Mouse (Mus musculus): ENCODE results near the gene Cdh24.

Cdh24 gene

GRCm38 (mm10) chr14:54603686-54604085 lies 37.5 kb downstream of the Cdh24 start:
- no peak for DNase-seq

- peak; percentile 95 to 98 for DNase-seq
Observed at GRCm38 (mm10) chr14:54603038-54603654, 38.0 kb downstream of the Cdh24 start.

- DNase-seq: peak; percentile 23 to 43
Observed at GRCm38 (mm10) chr14:54602613-54603012, 38.6 kb downstream of the Cdh24 start.

GRCm38 (mm10) chr14:54601601-54602000 lies 39.6 kb downstream of the Cdh24 start:
- no peak for DNase-seq

GRCm38 (mm10) chr14:54597084-54597483 lies 44.1 kb downstream of the Cdh24 start:
- DNase-seq: no peak

- DNase-seq: no peak
Observed at GRCm38 (mm10) chr14:54594631-54595414, 46.3 kb downstream of the Cdh24 start.

GRCm38 (mm10) chr14:54594055-54594454 lies 47.1 kb downstream of the Cdh24 start:
- DNase-seq: no peak

GRCm38 (mm10) chr14:54592319-54592934 lies 48.7 kb downstream of the Cdh24 start:
- DNase-seq: no peak

GRCm38 (mm10) chr14:54591056-54591455 lies 50.1 kb downstream of the Cdh24 start:
- no peak for DNase-seq

- peak; percentile 54 to 67 for DNase-seq
Observed at GRCm38 (mm10) chr14:54583681-54584338, 57.4 kb downstream of the Cdh24 start.

- no peak for DNase-seq
Observed at GRCm38 (mm10) chr14:54582536-54582935, 58.6 kb downstream of the Cdh24 start.

Data from cerebellum, adult 18-20 months (tissue).